Mouse (Mus musculus): ENCODE results near the gene Gm19426.

Gene Gm19426

DNA sequence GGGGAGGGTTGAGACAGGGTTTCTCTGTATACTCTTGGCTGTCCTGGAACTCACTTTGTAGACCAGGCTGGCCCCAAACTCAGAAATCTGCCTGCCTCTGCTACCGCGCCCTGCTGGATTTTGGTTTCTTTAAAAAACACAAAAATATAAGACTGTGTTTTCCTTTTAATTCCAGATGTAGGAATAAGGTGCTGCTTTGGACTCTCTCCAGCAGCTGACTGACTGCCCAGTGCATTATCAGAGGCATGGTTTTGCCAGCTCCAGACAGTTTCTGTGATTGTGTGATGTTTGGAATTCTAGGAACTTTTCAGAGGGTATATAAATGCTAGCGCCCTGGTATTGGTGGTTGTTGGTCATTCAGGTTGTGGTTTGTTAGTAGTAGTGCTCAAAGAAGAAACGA lies 26.1 kb downstream of the Gm19426 start:
- no peak for DNase-seq

DNA sequence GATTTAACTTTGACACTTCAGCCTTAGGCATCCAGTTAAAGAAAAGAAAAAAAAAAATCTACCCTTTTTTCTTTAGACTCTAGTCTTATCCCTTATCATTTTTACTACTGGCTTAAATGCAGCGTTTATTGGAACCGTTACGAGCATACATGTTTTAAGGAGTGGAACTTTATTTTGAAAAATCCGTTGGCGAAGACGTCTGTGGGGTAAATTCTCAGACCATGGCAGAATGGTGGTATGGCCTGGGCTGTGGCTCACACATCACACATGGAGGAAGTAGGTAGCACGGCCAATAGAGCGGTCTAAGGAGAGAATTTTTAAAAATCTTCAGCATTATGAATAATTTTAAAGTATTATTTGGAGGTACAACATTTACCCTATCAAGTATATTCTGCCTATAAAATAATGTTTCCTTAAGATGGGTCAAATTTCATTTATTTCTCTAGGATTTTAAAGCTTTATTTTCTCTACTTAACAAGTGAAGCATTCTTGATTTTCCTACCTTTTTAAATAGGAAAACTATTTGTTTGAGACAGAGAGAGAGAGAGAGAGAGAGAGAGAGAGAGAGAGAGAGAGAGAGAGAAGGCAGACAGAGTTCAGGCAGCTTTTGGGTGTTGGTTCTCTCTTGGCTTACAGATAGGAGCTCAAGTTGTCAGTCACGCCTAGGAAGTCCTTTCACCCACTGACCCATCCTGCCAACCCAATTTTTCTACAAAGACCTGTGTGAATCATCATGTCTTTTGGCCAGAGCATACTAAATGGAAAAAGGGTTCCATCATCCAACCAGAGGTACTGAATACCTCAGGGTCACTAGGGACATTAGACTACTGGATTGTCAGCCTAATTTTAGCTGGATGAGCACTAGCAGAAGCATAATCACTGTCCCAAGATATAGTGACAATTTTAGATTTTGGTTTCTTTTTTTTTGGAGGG lies 26.8 kb downstream of the Gm19426 start:
- no peak for DNase-seq

DNA sequence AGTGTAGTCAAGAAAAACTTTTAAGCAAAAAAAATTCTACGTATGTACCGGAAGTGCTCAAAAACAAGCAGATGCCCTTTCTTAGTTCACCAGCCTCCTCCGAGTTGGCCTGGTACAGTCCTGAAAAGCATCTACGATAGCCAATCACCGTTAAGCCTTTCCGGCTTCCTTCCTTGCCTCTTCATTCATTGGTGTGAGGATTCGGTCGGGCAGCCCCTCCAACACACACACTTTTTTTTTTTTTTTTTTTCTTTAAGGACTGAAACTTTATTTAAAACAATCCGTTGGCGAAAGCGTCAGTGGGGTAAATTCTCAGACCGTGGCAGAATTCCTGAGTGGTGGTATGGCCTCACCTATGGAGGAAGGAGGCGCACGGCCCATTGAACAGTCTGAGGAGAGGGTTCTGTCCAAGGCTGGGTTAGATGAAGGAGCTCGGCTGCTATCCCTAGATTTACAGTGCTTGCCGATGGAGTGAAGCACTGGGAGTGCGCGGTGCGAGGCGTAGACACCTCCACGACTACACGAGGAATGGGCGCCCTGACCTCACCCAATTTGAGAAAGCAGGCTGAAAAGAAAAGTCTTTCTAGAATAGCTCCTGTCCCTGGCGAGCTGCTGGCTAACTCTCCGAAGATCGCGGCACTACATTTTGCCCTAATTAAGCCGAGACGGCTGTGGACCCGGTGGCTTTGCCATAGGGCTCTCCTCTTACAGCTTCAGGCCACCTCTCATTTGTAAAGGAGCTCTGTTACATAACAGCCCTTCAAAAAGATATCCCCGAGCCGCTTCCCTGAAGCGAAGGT lies 27.7 kb downstream of the Gm19426 start:
- peak; percentile 83 for DNase-seq

DNA sequence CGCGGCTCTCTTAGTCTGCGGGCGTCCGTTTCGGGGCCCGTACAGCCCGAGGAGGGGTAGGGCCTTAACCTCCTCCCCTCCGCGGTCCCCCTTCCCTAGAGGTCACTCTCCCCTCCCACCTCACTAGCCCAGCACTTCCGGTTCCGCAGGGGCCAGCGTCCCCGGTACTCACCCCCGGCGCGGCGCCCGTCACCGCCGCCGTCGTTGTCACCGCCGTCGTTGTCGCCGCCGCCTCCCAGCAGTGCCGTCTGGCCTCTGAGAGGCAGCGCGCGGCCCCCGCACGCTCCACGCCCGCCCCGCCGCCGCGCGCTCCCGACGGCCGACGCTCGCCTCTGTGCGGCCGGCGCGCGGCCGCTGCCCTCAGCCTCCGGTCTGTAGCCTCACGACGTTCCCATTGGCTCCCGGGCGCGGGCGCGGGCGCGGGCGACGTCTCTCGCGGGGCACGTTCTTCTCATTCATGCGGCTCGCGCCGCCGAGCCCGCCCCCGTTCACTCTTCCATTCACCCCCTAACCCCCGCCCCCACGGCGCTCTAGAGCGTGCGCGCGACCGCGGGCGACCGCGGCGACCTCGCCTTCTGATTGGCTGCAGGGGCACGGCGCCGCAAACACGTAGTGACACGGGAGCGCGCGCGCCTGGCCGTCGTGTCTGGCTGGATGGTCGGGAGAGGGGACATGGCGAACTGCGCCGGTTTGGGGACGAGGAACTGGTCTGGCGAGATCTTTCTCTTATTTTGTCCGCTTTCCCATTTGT lies 28.5 kb downstream of the Gm19426 start, which contains the start of gene Zdhhc5:
Gene Zdhhc5 (minus strand): TSS at position 370 of the 751 bp plus-strand sequence.
- DNase-seq, result peak; percentile 99

DNA sequence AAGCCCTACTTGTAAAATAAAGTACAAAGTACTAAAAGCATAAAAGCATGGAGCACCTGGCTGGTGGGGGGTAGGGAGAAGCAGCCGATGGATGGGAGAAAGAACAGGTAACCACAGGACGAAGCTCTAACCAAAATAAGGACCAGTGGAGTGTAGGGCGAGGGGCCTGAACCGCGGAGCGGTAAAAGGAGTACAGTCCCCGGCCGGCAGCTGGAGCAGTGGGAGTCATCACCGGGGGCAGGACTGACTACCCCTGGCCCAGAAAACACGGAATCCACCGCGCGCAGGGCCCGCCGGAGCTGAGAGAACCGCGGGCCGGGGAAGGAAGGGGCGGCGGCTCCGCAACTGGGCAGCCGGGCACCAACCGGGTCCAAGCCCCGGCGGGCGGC lies 29.0 kb downstream of the Gm19426 start:
- no peak for DNase-seq

DNA sequence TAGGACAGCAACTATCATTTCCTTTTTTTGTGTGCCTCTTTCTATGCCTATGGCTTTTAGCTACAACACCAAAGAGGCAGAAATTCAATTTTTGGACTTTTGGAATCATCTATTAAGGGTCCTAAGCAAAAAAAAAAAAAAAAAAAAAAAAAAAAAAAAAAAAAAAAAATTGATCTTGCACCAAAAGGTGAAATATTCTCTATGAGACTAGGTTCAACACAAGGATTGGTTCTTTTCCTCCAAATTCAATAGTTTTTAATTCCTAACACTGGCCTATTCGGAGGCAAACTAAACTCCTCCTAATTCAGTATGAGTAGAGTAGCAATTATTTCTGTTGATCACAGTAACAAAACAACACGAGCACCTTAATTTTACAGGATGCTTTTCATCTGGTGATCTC lies 31.6 kb downstream of the Gm19426 start:
- no peak for DNase-seq

DNA sequence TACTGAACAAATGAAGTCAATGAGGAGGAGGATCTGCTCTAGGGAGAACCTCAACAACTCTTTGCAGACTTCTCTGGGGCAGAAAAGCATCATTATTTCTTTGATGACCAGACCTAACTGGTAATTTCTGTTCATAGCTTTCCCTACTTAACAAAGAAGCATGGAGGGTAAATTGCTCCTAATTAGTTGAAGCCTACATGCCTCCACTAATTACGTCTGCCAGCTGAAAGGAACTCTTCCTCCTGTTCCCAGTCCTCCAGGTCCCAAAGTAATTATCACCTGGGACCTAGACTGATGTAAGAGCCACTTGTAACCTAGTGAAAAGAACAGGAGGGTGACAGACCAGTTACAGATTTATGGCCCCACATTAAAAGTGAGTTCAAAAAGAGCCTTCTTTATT lies 35.9 kb downstream of the Gm19426 start:
- DNase-seq, result no peak

DNA sequence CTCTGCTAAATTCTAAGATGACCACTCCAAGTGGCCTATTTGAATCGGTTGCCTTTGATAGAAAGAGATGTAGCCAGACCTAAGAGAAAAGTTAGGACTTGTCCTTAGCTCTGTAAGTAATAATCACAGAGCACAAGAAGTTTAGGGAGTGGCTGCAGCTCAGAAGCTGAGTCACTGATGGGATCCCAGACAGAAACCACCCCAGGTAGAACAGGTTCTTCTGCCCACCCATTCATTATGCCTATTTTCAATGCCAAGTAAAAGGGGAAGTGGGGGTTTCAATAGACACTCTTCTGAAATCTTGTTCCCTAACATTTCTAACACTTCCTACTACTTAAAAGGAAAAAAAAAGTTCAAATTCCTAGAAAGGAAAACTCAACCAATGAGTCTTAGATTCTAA lies 38.2 kb downstream of the Gm19426 start:
- no peak for DNase-seq

DNA sequence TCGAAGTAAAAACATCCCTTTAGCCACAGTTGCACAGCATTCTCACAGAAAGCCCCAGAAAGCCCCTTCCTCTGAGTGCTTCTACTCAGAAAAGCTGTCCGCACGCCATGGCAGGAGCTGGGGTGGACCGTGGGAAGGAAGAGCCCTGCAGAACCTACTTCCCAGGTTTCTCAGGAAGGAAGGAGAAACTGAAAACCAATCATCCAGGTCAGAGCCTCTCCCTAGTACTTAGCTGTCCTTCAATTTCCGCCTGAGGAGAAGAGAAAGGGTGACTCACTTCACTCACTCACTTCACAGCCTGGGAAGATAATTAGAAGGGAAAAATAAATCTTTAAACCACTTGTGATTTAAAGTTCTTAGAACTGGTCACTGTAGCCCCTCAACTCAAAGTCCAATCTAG lies 39.1 kb downstream of the Gm19426 start:
- no peak for DNase-seq

DNA sequence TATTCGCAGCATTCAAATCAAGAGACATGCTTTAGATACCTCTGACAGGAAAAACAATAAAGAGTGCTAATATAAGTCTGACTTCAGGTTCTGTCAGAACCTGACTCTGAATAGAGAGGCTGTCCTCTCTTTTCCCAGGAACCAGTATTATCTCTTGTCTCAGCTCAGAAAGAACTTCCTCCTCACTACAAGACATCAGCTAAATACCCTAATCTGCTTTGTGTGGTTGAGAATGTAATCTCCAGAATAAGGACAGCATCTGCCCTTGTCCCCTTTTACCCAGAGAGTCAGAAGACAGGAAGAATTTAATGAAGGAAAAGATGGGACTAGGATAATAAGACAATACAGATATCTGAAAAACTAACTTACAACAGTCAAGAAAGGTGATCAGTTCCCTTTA lies 40.0 kb downstream of the Gm19426 start:
- no peak for DNase-seq

DNA sequence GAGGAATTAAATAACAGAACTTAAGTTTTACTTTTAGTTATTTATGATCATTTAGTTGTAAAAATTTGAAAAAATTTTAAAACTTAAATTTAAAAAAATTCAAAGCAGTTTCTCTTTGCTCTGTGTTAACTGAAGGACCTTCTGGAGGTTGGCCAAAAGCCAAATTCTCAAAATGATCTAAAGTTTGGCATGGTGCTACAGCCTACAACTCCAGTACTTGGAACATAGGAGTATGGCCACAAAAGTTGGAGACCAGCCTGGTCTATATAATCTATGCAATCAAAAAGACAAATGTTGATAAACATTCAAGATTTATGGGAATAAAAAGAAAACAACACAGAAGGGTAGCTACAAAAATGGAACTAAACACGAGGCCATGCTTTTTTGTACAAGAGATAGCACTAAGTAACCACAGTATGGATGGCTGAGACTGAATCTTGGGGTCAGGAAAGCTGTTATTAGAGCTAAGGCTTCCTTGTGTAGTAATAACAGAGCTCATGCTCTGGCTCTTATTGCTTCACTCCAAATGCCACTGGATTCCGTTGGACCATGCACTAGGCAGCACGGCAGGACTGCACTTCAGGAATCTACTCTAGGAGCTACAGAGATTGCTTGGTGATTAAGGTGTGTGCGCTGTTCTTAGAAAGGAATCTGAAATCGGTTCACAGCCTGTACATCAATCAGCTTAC lies 48.3 kb downstream of the Gm19426 start:
- no peak for DNase-seq
